Mouse (Mus musculus) bone marrow macrophage, adult 2 months (primary cell): Measurements from ENCODE around the gene Hoxa13.

Experiments
- CTCF ChIP-seq: IDR thresholded peaks from 2 replicates; pipeline ENCODE4 v1.5.1; 2012; ENCODE audit warnings: low read depth, mild to moderate bottlenecking, low read length, moderate library complexity
- POLR2A ChIP-seq: IDR thresholded peaks from 2 replicates; pipeline ENCODE4 v1.6.1; 2012; ENCODE audit warnings: mild to moderate bottlenecking, low read depth, low read length, borderline replicate concordance

- TF ChIP-seq CTCF, result no peak
- no peak for TF ChIP-seq POLR2A
These were observed 23.2 kb upstream of the Hoxa13 start for GRCm38 (mm10) chr6:52283896-52284295.
